Comparison of ENCODE assay signal across 8 mouse cellular contexts in the genomic region with DNA sequence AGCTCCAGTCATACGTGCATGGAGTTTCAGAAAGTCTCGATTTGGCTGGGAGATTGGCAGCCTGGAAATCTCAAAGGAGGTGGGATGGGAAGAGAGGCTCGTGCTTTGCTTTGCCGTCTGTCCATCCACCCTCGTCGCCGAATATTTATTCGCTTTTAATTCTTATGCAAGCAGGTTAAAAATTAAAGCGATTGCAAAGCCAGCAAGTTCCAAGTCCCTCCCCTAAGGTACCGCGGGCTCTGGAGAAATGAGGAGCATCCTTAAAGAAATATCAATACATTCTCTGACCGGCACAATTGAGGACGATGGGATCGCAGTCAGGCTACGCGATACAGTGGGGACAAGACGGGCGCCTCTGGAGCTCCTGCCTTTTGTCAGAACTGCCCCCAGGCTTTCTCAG. TPM values are rescaled to one million over a fixed set of nuclear protein-coding genes. Genes with fewer than 3 reads are reported as not detected.
DNase-seq lines count a peak whose midpoint lies in the region; ATAC-seq and TF ChIP-seq lines count a peak whose summit lies in the region.

No protein-coding gene starts in this region.

- WGBS in embryonic facial prominence, embryonic 13.5 days = under 1% methylated on average over 18 of the region's 18 CpGs
- 0% methylated on average over 18 of the region's 18 CpGs for WGBS in neural tube, embryonic 13.5 days

- no peak overlapping the region for H3K27ac ChIP-seq in layer of hippocampus, adult 2 months
- H3K27ac ChIP-seq in embryonic facial prominence, embryonic 13.5 days = no peak overlapping the region
- no peak overlapping the region for H3K27ac ChIP-seq in neural tube, embryonic 13.5 days (replicated peaks)

- TF ChIP-seq CTCF in layer of hippocampus, adult 2 months (conservative IDR thresholded peaks at IDR 0.05) = no peak

- H3K4me1 ChIP-seq in embryonic facial prominence, embryonic 13.5 days = peaks cover 36% of the 10 kb centered on the region
- H3K4me1 ChIP-seq in neural tube, embryonic 13.5 days (replicated peaks) = peaks cover 48% of the 10 kb centered on the region

- H3K9me3 ChIP-seq in embryonic facial prominence, embryonic 13.5 days = no peaks in the 10 kb centered on the region
- no peaks in the 10 kb centered on the region for H3K9me3 ChIP-seq in neural tube, embryonic 13.5 days

- ATAC-seq in embryonic facial prominence, embryonic 13.5 days (ENCODE audit: insufficient number of reproducible peaks, insufficient read depth, low FRiP score, low TSS enrichment, low read depth) = no peak
- ATAC-seq in neural tube, embryonic 13.5 days (ENCODE audit: low read depth) = no peak

- H3K9ac ChIP-seq in embryonic facial prominence, embryonic 13.5 days = no peak overlapping the region
- H3K9ac ChIP-seq in neural tube, embryonic 13.5 days = peak overlapping the region; percentile 68

- H3K36me3 ChIP-seq in embryonic facial prominence, embryonic 13.5 days = no peaks in the 10 kb centered on the region
- no peaks in the 10 kb centered on the region for H3K36me3 ChIP-seq in neural tube, embryonic 13.5 days

- peak overlapping the region; percentile 95 for H3K4me2 ChIP-seq in embryonic facial prominence, embryonic 13.5 days
- peak overlapping the region; percentile 82 for H3K4me2 ChIP-seq in neural tube, embryonic 13.5 days

- no peak for DNase-seq in layer of hippocampus, adult 2 months (ENCODE audit: low spot score in 2 of 2)
- DNase-seq in layer of hippocampus, adult 18-20 months (ENCODE audit: low spot score in 2 of 2) = no peak
- DNase-seq in kidney, adult 8-10 months = peak; percentile 43 to 49
- DNase-seq in gastrocnemius, adult 8-10 months (ENCODE audit: low spot score in 2 of 2) = no peak
- DNase-seq in urinary bladder, postnatal 10 days (ENCODE audit: low spot score) = no peak
- no peak for DNase-seq in lung, adult 18-20 months

- peak overlapping the region; percentile 61 for H3K4me3 ChIP-seq in layer of hippocampus, adult 2 months
- H3K4me3 ChIP-seq in embryonic facial prominence, embryonic 13.5 days = peak overlapping the region; percentile 56
- peak overlapping the region; percentile 51 for H3K4me3 ChIP-seq in neural tube, embryonic 13.5 days

- peaks cover 100% of the 10 kb centered on the region for H3K27me3 ChIP-seq in embryonic facial prominence, embryonic 13.5 days
- peaks cover 100% of the 10 kb centered on the region for H3K27me3 ChIP-seq in neural tube, embryonic 13.5 days

RNA-seq across cellular contexts. Expression of a gene that starts 1.5 kb away (rescaled TPM):
- total RNA-seq in layer of hippocampus, adult 2 months (2021) = 1 to 10 TPM; 1.1 to 1.4 TPM
- 1 to 10 TPM; 1.2 to 1.3 TPM for total RNA-seq in layer of hippocampus, adult 18-20 months (2021)
- 1.0 TPM in 2 replicates for polyA plus RNA-seq in embryonic facial prominence, embryonic 13.5 days (2015; fragmentation: Nextera tagmentation; extraction: Ambion mirVana)
- 1.9 and 2.0 TPM in 2 replicates for polyA plus RNA-seq in neural tube, embryonic 13.5 days (2015; fragmentation: Nextera tagmentation; extraction: Ambion mirVana)
- total RNA-seq in gastrocnemius, adult 8-10 months (2022) = not detected

Comparison
In these comparisons a context has a peak if more than half of its experiments do, and no peak if none do; other contexts are left out.
1. DNase-seq: peak in kidney, adult 8-10 months (2 of 2); none in layer of hippocampus, adult 2 months (0 of 2), layer of hippocampus, adult 18-20 months (0 of 2), gastrocnemius, adult 8-10 months (0 of 2), urinary bladder, postnatal 10 days (single experiment) and lung, adult 18-20 months (0 of 2).
2. Peak in every context shown above with its lines, with median percentiles within 50 percentile points of each other: H3K4me3 ChIP-seq.